Mouse (Mus musculus) layer of hippocampus, adult 2 months (tissue): ENCODE measurements around the gene Ufd1. TPM values are rescaled to one million over a fixed set of nuclear protein-coding genes. Genes with fewer than 3 reads are reported as not detected.
"Not testable (repeated sequence)": the region's sequence is repeated elsewhere in the genome, so short reads cannot be mapped to it uniquely, and the experiment has no call there.

ENCODE experiments used
- DNase-seq, 2 experiments: peaks; one replicate each; pipeline ENCODE4 v3.0.0; 2022; ENCODE audit warnings: low spot score in 2 of 2
- H3K27ac ChIP-seq: fragments of 200-600 bp; 2 replicates; pipeline ENCODE4 v1.8.1; 2022
- H3K4me3 ChIP-seq: fragments of 200-600 bp; 2 replicates; pipeline ENCODE4 v1.8.1; 2022; ENCODE audit warnings: mild to moderate bottlenecking
- CTCF ChIP-seq: fragments of 200-600 bp; conservative IDR thresholded peaks from 2 replicates; pipeline ENCODE4 v1.8.1; 2022; ENCODE audit warnings: antibody characterized with exemption, mild to moderate bottlenecking, moderate library complexity
- total RNA-seq, 2 experiments: library from RNA; stranded (reverse); gene quantifications; 2 replicates each; pipeline ENCODE4 v1.2.3; 2021

Ufd1 gene
- total RNA-seq, 2 experiments from 2014 or later: 111 TPM

DNA sequence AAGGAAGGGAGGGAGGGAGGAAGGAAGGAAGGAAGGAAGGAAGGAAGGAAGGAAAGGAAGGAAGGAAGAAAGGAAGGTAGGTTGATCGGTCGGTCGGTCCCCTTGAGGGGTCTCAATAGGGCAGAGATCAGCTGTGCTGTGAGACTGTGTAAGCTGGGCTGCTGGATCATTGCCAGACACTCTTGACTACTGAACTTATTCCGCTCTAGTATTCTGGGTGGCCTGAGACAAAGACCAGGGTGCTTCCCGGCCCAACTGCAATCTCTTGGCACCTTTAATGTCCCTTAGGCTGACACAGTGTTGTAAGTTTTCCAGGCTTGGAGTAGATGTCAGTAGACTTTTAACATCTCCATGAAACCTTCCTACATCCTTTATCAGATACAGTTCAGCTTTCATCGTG lies 17.5 kb downstream of the Ufd1 start:
- no peak for DNase-seq
- no peak for TF ChIP-seq CTCF
- no peak overlapping the region for H3K4me3 ChIP-seq
- H3K27ac ChIP-seq: no peak overlapping the region

GRCm38 (mm10) chr16:18833486-18833885 lies 21.9 kb downstream of the Ufd1 start:
- DNase-seq: no peak
- Histone ChIP-seq H3K27ac (no peak overlapping the region), H3K4me3 (no peak overlapping the region)
- peak; percentile 62 for TF ChIP-seq CTCF

DNA sequence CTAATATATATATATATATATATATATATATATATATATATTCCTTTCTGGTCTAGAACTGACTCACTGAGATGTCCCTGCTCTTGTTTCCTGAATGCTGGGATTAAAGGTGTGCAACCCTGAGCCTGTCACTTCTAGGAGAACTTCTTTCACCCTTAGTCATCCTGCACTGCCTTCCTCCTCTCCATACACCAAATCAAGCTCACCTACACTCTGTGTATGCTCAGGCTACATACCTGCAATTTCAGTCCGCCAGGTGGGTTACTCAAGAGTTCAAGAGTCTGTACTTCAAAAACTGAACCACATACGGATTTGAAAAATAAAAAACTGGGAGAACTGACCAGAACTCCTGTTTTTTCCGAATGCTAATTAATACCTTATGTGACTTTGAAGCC lies 24.5 kb downstream of the Ufd1 start:
- TF ChIP-seq CTCF: no peak
- peak overlapping the region; percentile 97 for H3K4me3 ChIP-seq
- no peak overlapping the region for H3K27ac ChIP-seq
- no peak for DNase-seq

DNA sequence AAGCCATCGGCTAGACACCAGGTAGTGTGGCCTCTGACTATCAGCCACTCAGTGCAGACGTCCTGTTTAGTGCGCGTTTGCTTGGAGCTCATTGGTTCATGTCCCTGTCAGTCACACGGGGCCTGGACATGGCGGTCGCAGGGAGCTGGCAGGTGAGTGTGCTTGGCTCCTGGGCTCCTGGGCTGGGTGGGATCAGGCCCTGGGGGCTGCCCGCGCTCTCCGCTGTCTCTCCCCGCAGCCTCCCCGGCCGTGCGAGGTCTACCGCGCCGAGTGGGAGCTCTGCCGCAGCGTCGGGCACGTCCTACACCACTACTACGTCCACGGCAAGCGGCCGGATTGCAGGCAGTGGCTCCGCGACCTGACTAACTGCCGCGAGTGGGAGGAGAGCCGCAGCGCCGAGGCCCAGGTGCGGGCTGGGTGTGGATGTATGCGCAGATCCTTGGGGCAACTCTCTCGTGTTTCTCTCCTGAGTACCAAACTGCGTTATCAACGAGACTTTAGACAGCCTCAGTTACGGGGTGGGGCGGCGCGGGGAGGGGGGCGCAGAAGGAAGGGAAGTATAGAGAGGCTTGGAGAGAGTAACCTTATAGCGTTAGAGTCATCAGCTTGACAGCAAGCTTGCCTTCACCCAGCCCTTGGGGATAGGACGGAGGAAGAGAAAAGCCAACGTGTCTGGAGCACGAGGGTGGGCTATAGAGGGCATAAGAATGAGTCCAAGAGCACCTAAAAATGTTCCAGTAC lies 25.1 kb downstream of the Ufd1 start, which contains the start of the genes 2510002D24Rik and Gm28539:
TSS of gene 2510002D24Rik (plus strand) at position 111 of the 741 bp plus-strand sequence.
TSS of gene Gm28539 (plus strand) at position 117 of the 741 bp plus-strand sequence.
- DNase-seq: peak; percentile 91 to 92
- Histone ChIP-seq H3K4me3 (peak within 1 kb of the TSS; percentile 97), H3K27ac (peak within 1 kb of the TSS; percentile 91)
- no peak for TF ChIP-seq CTCF

- H3K27ac ChIP-seq: no peak overlapping the region
Observed at GRCm38 (mm10) chr16:18838346-18838745, 26.8 kb downstream of the Ufd1 start.

DNA sequence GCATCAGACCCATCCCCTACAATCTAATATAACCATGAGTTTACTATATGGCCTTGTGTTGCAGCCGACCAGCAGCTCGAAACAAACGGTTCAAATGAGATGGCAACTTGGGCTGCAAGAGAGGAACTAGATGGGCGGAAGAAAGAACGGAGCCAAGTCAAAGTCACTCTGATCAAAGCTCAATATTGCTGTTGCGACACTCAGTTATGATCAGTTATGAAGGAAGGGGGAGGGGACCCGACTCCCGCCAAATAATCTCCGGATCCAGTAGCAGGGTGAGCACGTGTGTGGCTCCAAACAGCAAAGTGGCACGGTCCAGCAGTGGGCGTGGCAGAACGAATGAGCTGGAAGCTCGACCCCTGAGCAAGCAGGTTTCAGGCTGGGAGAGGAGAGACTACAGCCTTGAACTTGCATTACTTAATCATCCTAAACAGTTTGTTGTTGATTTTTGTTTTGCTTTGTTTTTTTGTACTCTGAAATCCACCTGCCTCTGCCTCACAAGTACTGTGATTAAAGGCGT lies 34.8 kb downstream of the Ufd1 start:
- no peak for DNase-seq
- TF ChIP-seq CTCF: no peak
- Histone ChIP-seq H3K27ac (no peak overlapping the region), H3K4me3 (no peak overlapping the region)

More at GRCm38 (mm10) chr16:18838346-18838745, 26.8 kb downstream of the Ufd1 start:
- no peak for TF ChIP-seq CTCF
- no peak for DNase-seq
- H3K4me3 ChIP-seq: no peak overlapping the region

GRCm38 (mm10) chr16:18849521-18850190 lies 38.1 kb downstream of the Ufd1 start:
- H3K4me3 ChIP-seq, H3K27ac ChIP-seq, DNase-seq: not testable (repeated sequence)

DNA sequence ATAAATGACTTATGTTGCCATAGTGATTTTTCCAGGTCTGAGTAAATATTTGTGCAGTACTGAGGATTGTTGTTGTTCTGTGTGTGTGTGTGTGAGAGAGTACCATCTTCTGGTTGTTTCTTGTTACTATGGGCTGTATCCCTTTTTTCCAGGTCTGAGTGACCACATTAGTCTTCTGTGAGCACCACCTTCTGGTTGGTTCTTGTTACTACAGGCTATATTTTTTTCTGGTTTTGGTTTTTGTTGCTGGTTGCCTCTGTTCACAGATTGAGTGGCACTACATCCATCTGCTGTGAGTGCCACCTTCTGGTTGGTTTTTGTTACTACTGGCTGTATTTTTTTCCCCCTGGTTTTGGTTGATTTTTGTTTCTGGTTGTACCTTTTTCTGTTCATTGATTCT lies 47.0 kb downstream of the Ufd1 start:
- peak; percentile 67 to 68 for DNase-seq
- Histone ChIP-seq H3K4me3 (no peak overlapping the region), H3K27ac (no peak overlapping the region)
- peak; percentile 85 for TF ChIP-seq CTCF

DNA sequence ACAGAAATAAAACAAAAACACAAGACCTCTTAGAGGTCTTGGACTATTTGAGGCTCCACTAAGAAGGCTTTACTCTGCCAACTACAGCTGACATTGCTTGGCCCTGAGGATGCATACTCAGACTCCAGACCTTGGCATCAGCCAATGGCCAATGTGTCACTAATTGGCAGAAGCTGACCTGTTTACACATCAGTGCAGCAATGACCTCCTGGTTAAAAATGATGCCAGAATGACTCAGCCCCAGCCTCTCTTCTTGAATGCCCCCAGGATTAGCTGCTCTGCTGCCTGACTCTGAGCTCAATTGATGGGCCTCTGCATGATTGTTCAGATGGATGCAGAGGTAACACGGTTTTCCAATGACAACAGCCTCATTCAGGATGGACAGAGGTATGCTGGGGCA lies 48.6 kb downstream of the Ufd1 start:
- Histone ChIP-seq H3K4me3 (no peak overlapping the region), H3K27ac (no peak overlapping the region)
- TF ChIP-seq CTCF: no peak
- DNase-seq: no peak

DNA sequence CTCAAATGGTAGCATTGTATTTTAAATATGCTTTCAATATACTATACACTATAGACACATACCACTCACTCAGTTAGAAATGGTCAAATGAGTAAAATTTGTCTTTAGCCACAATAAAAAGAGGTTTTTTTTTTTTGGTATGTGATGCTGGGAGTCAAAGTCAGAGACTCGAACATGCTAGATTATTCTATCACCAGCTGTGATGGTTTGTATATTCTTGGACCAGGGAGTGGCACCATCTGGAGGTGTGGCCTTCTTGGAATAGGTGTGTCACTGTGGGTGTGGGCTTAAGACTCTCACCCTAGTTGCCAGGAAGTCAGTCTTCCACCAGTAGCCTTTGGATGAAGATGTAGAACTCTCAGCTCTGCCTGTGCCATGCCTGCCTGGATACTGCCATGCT lies 58.9 kb downstream of the Ufd1 start:
- not testable (repeated sequence) for DNase-seq, H3K4me3 ChIP-seq, H3K27ac ChIP-seq

DNA sequence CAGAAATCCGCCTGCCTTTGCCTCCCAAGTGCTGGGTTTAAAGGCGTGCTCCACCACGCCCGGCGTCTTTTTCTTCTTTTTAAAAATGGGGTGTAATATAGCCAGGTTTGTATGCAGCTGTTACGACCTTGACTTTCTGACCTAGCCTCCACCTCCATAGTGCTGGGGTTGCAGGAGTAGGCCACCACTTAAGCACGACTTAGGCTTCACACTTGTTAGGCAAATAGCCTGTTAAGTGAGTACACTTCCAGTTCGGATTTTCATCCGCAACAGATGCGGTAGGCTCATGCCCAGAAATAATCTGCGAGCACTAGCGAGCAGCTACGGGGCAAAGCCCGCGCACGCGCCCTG lies 64.5 kb downstream of the Ufd1 start:
- TF ChIP-seq CTCF: no peak
- no peak for DNase-seq
- H3K4me3 ChIP-seq: peak overlapping the region; percentile 80
- peak overlapping the region; percentile 95 for H3K27ac ChIP-seq

DNA sequence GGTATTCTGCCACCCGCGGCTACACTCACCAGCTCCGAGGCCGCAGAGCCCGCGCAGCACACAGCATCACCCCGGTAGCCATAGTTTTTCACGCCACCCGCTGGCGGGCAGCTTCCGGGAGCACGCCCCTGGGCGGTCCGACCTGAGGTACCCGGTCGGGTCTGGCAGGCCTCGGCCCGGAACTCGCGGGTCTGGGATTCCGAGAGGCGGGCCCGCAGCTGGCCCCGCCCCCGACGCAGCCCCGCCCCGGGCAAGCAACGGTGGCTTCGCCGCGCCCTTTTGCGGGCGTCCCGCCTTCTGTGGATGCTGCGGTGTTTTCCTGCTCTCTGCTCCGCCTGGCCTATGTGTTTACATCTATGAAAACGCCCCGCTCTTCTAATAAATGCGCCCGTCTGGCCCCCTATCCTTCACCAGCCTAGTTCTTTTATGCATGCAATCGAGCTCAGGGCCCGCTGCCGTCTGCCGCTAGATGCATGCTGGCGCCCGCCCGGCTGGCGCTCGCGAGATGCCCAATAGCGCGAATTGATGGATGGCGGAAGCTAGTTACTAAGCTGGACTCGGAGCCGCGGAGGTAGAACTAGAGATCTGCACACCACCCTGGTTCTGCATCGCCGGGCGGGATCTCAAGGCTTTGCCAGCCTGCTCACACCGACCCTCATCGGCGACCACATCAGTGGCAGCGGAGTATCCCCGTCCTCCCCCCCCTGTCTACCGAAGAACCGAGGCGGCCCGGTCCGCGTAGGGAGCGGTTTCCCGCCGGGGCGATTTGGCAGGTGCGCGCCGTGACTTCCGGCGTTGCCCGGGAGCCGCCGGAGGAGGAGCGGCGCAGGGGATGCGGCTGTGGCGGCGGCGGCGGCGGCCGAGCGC lies 65.1 kb downstream of the Ufd1 start, which contains the start of the genes Mrpl40 and Hira:
TSS of gene Mrpl40 (minus strand) at position 421 of the 867 bp plus-strand sequence.
TSS of gene Hira (plus strand) at position 596 of the 867 bp plus-strand sequence.
- no peak; the same call in 1 of the 2 replicates for TF ChIP-seq CTCF
- Histone ChIP-seq H3K27ac (peak within 1 kb of the TSS; percentile 95), H3K4me3 (peak within 1 kb of the TSS; percentile 80)
- DNase-seq: peak; percentile 91 to 94
